Mouse (Mus musculus): ENCODE measurements around the gene Armc5. TPM values are rescaled to one million over a fixed set of nuclear protein-coding genes. Genes with fewer than 3 reads are reported as not detected.

Gene Armc5
- total and polyA plus RNA-seq, 3 experiments = 14.6 to 23.7 TPM; not detected in 1

GRCm38 (mm10) chr7:128245547-128245946, 8.4 kb downstream of the Armc5 start:
- Histone ChIP-seq H3K36me3 (ENCODE audit: control insufficient read depth in 1 of 2, insufficient read depth in 2 of 2, low read length in 2 of 2) (no peaks in the 10 kb centered on the region), H3K9me3 (replicated peaks; ENCODE audit: insufficient read depth, low read length) (no peaks in the 10 kb centered on the region), H3K4me1 (ENCODE audit: control insufficient read depth in 1 of 2, insufficient read depth in 2 of 2, low read length in 2 of 2) (no peaks in the 10 kb centered on the region), H3K9ac (ENCODE audit: control insufficient read depth, low read depth, low read length, poor library complexity, severe bottlenecking) (no peak overlapping the region), H3K4me3 (ENCODE audit: control insufficient read depth in 1 of 2, insufficient read depth in 1 of 2, low read depth in 2 of 2, low read length in 2 of 2) (no peak overlapping the region), H3K79me2 (ENCODE audit: control insufficient read depth, insufficient read depth, low read length, poor library complexity) (no peaks in the 10 kb centered on the region), H3K27me3 (ENCODE audit: control insufficient read depth in 1 of 2, insufficient read depth in 2 of 2, low read length in 2 of 2) (no peaks in the 10 kb centered on the region), H3K27ac (ENCODE audit: control insufficient read depth, low read depth, low read length) (no peak overlapping the region)
- DNase-seq (ENCODE audit: low read depth, low spot score) = no peak
- TF ChIP-seq TCF12 (IDR thresholded peaks at IDR 0.05; ENCODE audit: low read depth, low read length) (no peak), SIN3A (IDR thresholded peaks at IDR 0.05; ENCODE audit: low read length) (no peak), KAT2A (conservative IDR thresholded peaks at IDR 0.05; ENCODE audit: low read depth, low read length) (no peak), POLR2A (IDR thresholded peaks at IDR 0.05; ENCODE audit: control insufficient read depth in 1 of 2, insufficient read depth in 1 of 2, low read depth in 1 of 2, low read length in 2 of 2, poor library complexity in 1 of 2) (no peak), NELFE (IDR thresholded peaks at IDR 0.05; ENCODE audit: low read depth, low read length) (no peak), UBTF (IDR thresholded peaks at IDR 0.05; ENCODE audit: borderline replicate concordance, insufficient read depth, low read depth, low read length) (no peak), MAFK (IDR thresholded peaks at IDR 0.05; ENCODE audit: borderline replicate concordance, low read depth, low read length) (no peak), MAX (IDR thresholded peaks at IDR 0.05; ENCODE audit: low read length) (no peak), EP300 (IDR thresholded peaks at IDR 0.05; ENCODE audit: low read depth in 1 of 2, low read length in 2 of 2) (no peak), SMC3 (IDR thresholded peaks at IDR 0.05; ENCODE audit: low read depth, low read length) (no peak), MXI1 (IDR thresholded peaks at IDR 0.05; ENCODE audit: low read depth, low read length) (no peak), TBP (IDR thresholded peaks at IDR 0.05; ENCODE audit: low read depth, low read length) (no peak)

DNA sequence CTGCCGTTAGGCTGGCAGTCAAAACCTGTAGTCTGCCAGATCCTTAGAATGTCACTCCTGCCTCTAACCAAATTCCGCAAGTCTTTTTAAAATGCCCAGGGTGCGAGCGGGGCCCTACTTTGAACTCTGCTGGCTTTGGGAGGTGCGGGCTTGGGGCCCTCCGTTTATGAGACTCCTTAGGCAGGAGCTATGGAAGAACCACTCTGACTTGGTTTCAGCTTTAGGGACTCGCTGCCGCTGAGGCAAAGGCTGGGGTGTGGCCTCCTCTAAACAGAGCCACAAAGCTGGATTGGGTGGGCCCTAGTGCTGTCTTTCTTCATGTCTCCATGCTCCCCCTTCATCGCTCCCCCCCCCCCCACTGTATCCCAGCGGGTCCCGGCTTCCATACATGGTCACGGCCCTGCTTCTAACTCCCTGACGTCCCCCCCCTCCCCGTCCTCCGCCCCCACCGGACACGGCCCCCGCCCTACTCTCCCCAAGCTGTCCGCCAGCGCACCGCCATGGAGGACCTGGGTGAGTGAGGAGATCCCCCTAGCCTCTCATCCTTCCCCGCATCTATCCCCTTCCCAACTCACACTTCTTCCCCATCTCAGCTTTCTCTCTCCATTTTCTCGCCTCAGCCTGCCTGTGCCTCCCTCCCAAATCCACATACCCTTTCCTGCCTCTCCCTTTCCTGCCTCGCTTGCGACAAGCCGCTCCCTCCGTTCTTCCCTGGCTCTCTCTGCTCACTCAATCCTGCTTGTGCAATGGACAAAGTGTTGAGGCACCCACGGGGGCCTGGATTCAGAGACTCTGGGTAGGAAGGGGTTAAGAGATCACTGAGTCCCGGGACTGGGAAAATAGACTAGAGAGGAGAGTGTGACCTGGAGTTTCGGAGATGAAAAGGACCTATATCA, 9.6 kb downstream of the Armc5 start, which contains the start of gene Tgfb1i1:
Gene Tgfb1i1 (plus strand): TSS at position 317 of the 896 bp plus-strand sequence.
- H3K9me3 ChIP-seq (replicated peaks; ENCODE audit: insufficient read depth, low read length) = no peaks in the 10 kb centered on the region
- TF ChIP-seq MEF2A (IDR thresholded peaks at IDR 0.05; ENCODE audit: extremely low read depth, insufficient replicate concordance, low read depth, low read length, poor library complexity, severe bottlenecking) (no peak), UBTF (IDR thresholded peaks at IDR 0.05; ENCODE audit: borderline replicate concordance, insufficient read depth, low read depth, low read length) (no peak), ZMIZ1 (IDR thresholded peaks at IDR 0.05; ENCODE audit: low read depth, low read length) (no peak), USF2 (IDR thresholded peaks at IDR 0.05; ENCODE audit: borderline replicate concordance in 1 of 2, insufficient read depth in 1 of 2, low read depth in 1 of 2, low read length in 2 of 2) (no peak), POLR2A (IDR thresholded peaks at IDR 0.05; ENCODE audit: control insufficient read depth in 1 of 2, insufficient read depth in 1 of 2, low read depth in 1 of 2, low read length in 2 of 2, poor library complexity in 1 of 2) (no peak), SIN3A (IDR thresholded peaks at IDR 0.05; ENCODE audit: low read length) (no peak), POLR2AphosphoS5 (IDR thresholded peaks at IDR 0.05; ENCODE audit: borderline replicate concordance, low read depth, low read length) (no peak), ZNF384 (IDR thresholded peaks at IDR 0.05; ENCODE audit: low read depth, low read length) (no peak), EP300 (IDR thresholded peaks at IDR 0.05; ENCODE audit: low read depth in 1 of 2, low read length in 2 of 2) (no peak), NRF1 (IDR thresholded peaks at IDR 0.05; ENCODE audit: insufficient read depth, low read depth, low read length, poor library complexity, severe bottlenecking) (no peak), JUND (IDR thresholded peaks at IDR 0.05; ENCODE audit: low read depth, low read length) (no peak), CTCF (IDR thresholded peaks at IDR 0.05 in 2 of 3, conservative IDR thresholded peaks at IDR 0.05 in 1 of 3; ENCODE audit: control insufficient read depth in 1 of 3, insufficient read depth in 1 of 3, low read depth in 2 of 3, low read length in 3 of 3, poor library complexity in 1 of 3, severe bottlenecking in 1 of 3) (no peak), HCFC1 (IDR thresholded peaks at IDR 0.05; ENCODE audit: low read depth, low read length) (no peak), RAD21 (IDR thresholded peaks at IDR 0.05; ENCODE audit: low read depth, low read length) (no peak), GATA1 (IDR thresholded peaks at IDR 0.05; ENCODE audit: low read depth, low read length) (no peak), CHD1 (IDR thresholded peaks at IDR 0.05; ENCODE audit: low read depth, low read length) (no peak), TAL1 (IDR thresholded peaks at IDR 0.05; ENCODE audit: low read length) (no peak)
- no peak within 1 kb of the TSS for H3K9ac ChIP-seq (ENCODE audit: control insufficient read depth, low read depth, low read length, poor library complexity, severe bottlenecking)
- H3K36me3 ChIP-seq (ENCODE audit: control insufficient read depth in 1 of 2, insufficient read depth in 2 of 2, low read length in 2 of 2) = no peaks in the 10 kb centered on the region
- no peak for DNase-seq (ENCODE audit: low read depth, low spot score)
- H3K27me3 ChIP-seq (ENCODE audit: control insufficient read depth in 1 of 2, insufficient read depth in 2 of 2, low read length in 2 of 2) = no peaks in the 10 kb centered on the region
- no peaks in the 10 kb centered on the region for H3K79me2 ChIP-seq (ENCODE audit: control insufficient read depth, insufficient read depth, low read length, poor library complexity)
- no peaks in the 10 kb centered on the region for H3K4me1 ChIP-seq (ENCODE audit: control insufficient read depth in 1 of 2, insufficient read depth in 2 of 2, low read length in 2 of 2)
- H3K27ac ChIP-seq (ENCODE audit: control insufficient read depth, low read depth, low read length) = no peak within 1 kb of the TSS
- no peak within 1 kb of the TSS for H3K4me3 ChIP-seq (ENCODE audit: control insufficient read depth in 1 of 2, insufficient read depth in 1 of 2, low read depth in 2 of 2, low read length in 2 of 2)

Measured in MEL (cell line).